Mouse (Mus musculus): ENCODE data around the gene Lrrc27. TPM values are rescaled to one million over a fixed set of nuclear protein-coding genes. Genes with fewer than 3 reads are reported as not detected.
A peak's percentile ranks its signal among the peaks of the same experiment; 100 is the strongest.

Gene Lrrc27
- polyA plus RNA-seq, 1 experiment from 2014 or later: 2.5 TPM

DNA sequence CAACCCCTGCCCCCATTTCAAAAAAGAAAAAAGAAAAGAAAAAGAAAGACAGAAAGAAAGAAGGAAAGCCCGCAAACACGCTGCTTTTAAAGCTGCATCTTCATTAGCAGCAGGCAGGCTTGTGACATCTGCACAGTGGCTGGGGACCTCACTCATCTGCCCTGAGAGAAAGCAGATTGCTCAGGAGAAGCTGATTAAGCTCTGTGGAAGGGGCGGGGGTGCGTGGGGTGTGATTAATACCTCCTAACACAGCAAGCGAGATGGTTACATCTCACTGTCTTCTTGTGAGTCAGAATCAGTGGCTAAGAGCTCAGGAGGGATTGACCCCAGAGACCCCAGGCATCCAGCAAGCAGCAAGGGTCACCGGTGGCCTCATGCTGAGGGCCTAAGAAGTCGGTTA, 64.7 kb downstream of the Lrrc27 start:
- no peak overlapping the region for H3K9ac ChIP-seq (ENCODE audit: low read depth, low read length)
- WGBS: 85% methylated on average over 7 of the region's 7 CpGs

DNA sequence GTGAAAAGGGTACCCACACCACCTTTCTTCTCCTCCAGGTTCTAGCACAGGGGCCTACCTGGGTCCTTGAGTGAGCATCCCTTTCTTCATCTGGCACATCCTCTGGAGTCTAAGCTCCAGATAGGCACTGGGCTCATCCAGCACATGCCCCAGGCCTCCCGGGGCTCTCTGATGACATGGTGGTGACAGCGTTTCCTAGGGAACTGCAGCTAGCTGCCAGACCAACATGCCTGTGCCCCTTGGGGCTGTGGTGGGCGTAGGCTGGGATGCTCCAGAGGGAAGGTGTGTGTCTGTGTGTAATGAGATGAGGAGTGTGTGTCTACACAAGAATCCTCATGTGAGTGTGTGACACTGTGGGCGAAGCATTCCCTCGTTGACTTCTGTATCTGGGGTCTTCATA, 66.8 kb downstream of the Lrrc27 start:
- no peak overlapping the region for H3K9ac ChIP-seq (ENCODE audit: low read depth, low read length)
- no peaks in the 10 kb centered on the region for H3K36me3 ChIP-seq (ENCODE audit: control insufficient read depth, insufficient read depth)
- no peaks in the 10 kb centered on the region for H3K27me3 ChIP-seq (replicated peaks; ENCODE audit: control insufficient read depth, insufficient read depth, low read length)
- no peak overlapping the region for H3K27ac ChIP-seq (ENCODE audit: low read depth, low read length)
- H3K4me1 ChIP-seq (replicated peaks; ENCODE audit: control insufficient read depth, insufficient read depth, low read length): no peaks in the 10 kb centered on the region
- ATAC-seq: no peak
- H3K4me3 ChIP-seq (ENCODE audit: low read depth, low read length): no peak overlapping the region
- no peaks in the 10 kb centered on the region for H3K9me3 ChIP-seq (ENCODE audit: control insufficient read depth)
- no peak for TF ChIP-seq CTCF (IDR thresholded peaks at IDR 0.05; ENCODE audit: low read depth)
- 85% methylated on average over 5 of the region's 5 CpGs for WGBS
- no peak overlapping the region for H3K4me2 ChIP-seq (replicated peaks; ENCODE audit: low read depth)

More for the DNA sequence above, 64.7 kb downstream of the Lrrc27 start:
- no peaks in the 10 kb centered on the region for H3K27me3 ChIP-seq (replicated peaks; ENCODE audit: control insufficient read depth, insufficient read depth, low read length)
- no peak for TF ChIP-seq CTCF (IDR thresholded peaks at IDR 0.05; ENCODE audit: low read depth)
- no peak overlapping the region for H3K4me3 ChIP-seq (ENCODE audit: low read depth, low read length)
- H3K9me3 ChIP-seq (ENCODE audit: control insufficient read depth): no peaks in the 10 kb centered on the region
- H3K36me3 ChIP-seq (ENCODE audit: control insufficient read depth, insufficient read depth): no peaks in the 10 kb centered on the region
- ATAC-seq: no peak
- H3K27ac ChIP-seq (ENCODE audit: low read depth, low read length): no peak overlapping the region
- no peak overlapping the region for H3K4me2 ChIP-seq (replicated peaks; ENCODE audit: low read depth)
- H3K4me1 ChIP-seq (replicated peaks; ENCODE audit: control insufficient read depth, insufficient read depth, low read length): peaks cover 11% of the 10 kb centered on the region

DNA sequence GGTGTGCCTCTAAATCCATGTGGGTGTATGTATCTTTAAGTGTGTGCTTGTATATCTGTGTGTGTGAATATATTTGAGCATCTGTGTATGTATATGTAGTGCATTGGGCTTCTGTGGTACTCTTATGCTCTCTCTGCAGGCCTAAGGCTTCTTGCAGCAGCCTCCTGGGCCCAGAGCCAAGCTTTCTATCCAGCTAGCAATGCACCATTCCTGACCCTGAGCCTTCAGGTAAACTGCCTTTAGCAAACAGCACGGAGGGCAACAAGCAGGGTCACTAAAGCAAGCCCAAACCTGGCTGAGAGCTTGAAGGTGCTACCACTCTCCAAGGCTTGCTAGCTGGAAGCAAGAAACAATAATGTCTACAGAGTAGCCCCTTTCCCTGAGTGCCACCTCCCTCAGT, 67.3 kb downstream of the Lrrc27 start:
- ATAC-seq: no peak
- H3K4me3 ChIP-seq (ENCODE audit: low read depth, low read length): no peak overlapping the region
- no peaks in the 10 kb centered on the region for H3K4me1 ChIP-seq (replicated peaks; ENCODE audit: control insufficient read depth, insufficient read depth, low read length)
- no peak overlapping the region for H3K4me2 ChIP-seq (replicated peaks; ENCODE audit: low read depth)
- H3K9ac ChIP-seq (ENCODE audit: low read depth, low read length): no peak overlapping the region
- no peaks in the 10 kb centered on the region for H3K27me3 ChIP-seq (replicated peaks; ENCODE audit: control insufficient read depth, insufficient read depth, low read length)
- no peak overlapping the region for H3K27ac ChIP-seq (ENCODE audit: low read depth, low read length)
- 59% methylated on average over 1 of the region's 1 CpGs for WGBS
- no peak for TF ChIP-seq CTCF (IDR thresholded peaks at IDR 0.05; ENCODE audit: low read depth)
- H3K9me3 ChIP-seq (ENCODE audit: control insufficient read depth): no peaks in the 10 kb centered on the region
- no peaks in the 10 kb centered on the region for H3K36me3 ChIP-seq (ENCODE audit: control insufficient read depth, insufficient read depth)

DNA sequence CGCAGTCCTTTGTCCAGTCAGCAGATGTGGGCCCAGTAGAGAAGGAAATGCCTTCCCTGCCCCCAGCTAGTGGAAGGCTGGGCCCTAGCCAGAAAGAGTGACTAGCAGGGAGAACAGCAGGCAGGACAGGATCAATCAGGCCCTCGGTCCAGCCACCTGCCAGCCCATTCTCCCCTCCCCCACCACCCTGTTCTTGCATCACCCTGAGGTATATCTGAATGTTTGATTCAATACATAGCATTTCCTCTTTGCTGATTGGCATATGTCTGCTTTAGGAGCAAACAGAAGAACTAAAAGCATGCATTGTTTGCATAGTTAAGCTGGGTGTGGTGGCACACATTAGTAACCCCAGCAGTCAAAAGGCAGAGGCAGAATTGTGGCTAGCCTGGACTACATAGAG, 68.4 kb downstream of the Lrrc27 start:
- H3K36me3 ChIP-seq (ENCODE audit: control insufficient read depth, insufficient read depth): no peaks in the 10 kb centered on the region
- no peak overlapping the region for H3K27ac ChIP-seq (ENCODE audit: low read depth, low read length)
- no peaks in the 10 kb centered on the region for H3K27me3 ChIP-seq (replicated peaks; ENCODE audit: control insufficient read depth, insufficient read depth, low read length)
- no peak for TF ChIP-seq CTCF (IDR thresholded peaks at IDR 0.05; ENCODE audit: low read depth)
- no peak overlapping the region for H3K9ac ChIP-seq (ENCODE audit: low read depth, low read length)
- no peaks in the 10 kb centered on the region for H3K9me3 ChIP-seq (ENCODE audit: control insufficient read depth)
- ATAC-seq: peak; percentile 63
- no peak overlapping the region for H3K4me3 ChIP-seq (ENCODE audit: low read depth, low read length)
- 21% methylated on average over 2 of the region's 2 CpGs for WGBS
- no peak overlapping the region for H3K4me2 ChIP-seq (replicated peaks; ENCODE audit: low read depth)
- H3K4me1 ChIP-seq (replicated peaks; ENCODE audit: control insufficient read depth, insufficient read depth, low read length): 0 out of 2 replicates have a peak, but pooled peaks cover 4% of the 10 kb centered on the region

DNA sequence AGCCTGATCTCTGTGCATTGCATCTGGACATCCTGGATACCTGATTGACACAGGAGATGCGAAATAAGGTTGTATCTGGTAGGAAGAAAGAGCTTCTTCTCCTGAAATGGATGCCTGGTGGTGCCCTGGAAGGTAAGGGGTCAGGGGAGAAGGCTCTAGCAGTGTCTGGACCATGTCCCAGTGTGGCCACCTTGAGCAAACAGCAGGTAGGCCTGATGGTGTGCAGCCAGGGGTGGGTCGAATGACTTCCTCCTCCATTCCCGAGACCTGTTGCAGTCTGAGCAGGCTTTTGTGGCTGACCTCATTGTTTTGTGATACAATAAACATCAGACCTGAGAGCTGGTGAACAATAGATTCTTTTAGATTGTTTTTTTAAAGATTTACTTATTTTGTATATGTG, 69.2 kb downstream of the Lrrc27 start:
- H3K9me3 ChIP-seq (ENCODE audit: control insufficient read depth): no peaks in the 10 kb centered on the region
- TF ChIP-seq CTCF (IDR thresholded peaks at IDR 0.05; ENCODE audit: low read depth): no peak
- WGBS: 73% methylated on average over 3 of the region's 3 CpGs
- H3K9ac ChIP-seq (ENCODE audit: low read depth, low read length): no peak overlapping the region
- H3K27me3 ChIP-seq (replicated peaks; ENCODE audit: control insufficient read depth, insufficient read depth, low read length): no peaks in the 10 kb centered on the region
- no peak overlapping the region for H3K27ac ChIP-seq (ENCODE audit: low read depth, low read length)
- H3K36me3 ChIP-seq (ENCODE audit: control insufficient read depth, insufficient read depth): no peaks in the 10 kb centered on the region
- H3K4me3 ChIP-seq (ENCODE audit: low read depth, low read length): no peak overlapping the region
- 0 out of 2 replicates have a peak, but pooled peaks cover 4% of the 10 kb centered on the region for H3K4me1 ChIP-seq (replicated peaks; ENCODE audit: control insufficient read depth, insufficient read depth, low read length)
- no peak overlapping the region for H3K4me2 ChIP-seq (replicated peaks; ENCODE audit: low read depth)
- no peak for ATAC-seq

DNA sequence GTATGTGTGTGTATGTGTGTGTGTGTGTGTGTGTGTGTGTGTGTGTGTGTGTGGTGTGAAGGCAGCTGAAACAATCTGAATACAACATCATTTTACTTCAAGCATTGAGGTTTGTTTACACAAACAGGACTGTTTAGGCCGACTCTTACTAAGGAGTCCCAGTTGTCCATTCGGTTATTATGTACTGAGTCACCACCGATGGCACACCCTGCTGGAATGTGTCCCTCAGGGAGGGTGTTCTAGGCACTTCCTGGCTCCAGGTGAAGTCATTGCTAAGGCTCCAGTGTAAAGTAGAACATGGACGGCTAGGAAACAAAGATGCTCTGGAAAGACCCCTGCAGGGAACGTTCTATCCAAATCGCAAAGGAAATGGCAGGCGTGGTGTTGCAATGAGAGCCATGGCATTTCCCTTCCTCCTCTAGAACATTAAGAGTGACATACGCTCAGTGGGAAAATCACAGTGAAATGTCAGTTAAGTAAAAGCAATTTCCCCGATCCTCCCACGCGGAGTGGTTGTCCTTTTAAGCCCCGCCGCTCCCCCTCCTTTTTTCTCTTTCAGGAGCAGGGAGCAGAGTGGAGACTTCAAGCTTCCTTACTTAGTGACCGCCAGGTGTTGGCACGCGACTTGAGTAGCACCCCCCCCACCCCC, 72.6 kb downstream of the Lrrc27 start:
- no peaks in the 10 kb centered on the region for H3K36me3 ChIP-seq (ENCODE audit: control insufficient read depth, insufficient read depth)
- WGBS: 66% methylated on average over 16 of the region's 16 CpGs
- H3K27me3 ChIP-seq (replicated peaks; ENCODE audit: control insufficient read depth, insufficient read depth, low read length): no peaks in the 10 kb centered on the region
- no peak for ATAC-seq
- H3K27ac ChIP-seq (ENCODE audit: low read depth, low read length): no peak overlapping the region
- no peak overlapping the region for H3K4me3 ChIP-seq (ENCODE audit: low read depth, low read length)
- no peak for TF ChIP-seq CTCF (IDR thresholded peaks at IDR 0.05; ENCODE audit: low read depth)
- no peak overlapping the region for H3K9ac ChIP-seq (ENCODE audit: low read depth, low read length)
- H3K4me2 ChIP-seq (replicated peaks; ENCODE audit: low read depth): no peak overlapping the region
- 0 out of 2 replicates have a peak, but pooled peaks cover 4% of the 10 kb centered on the region for H3K4me1 ChIP-seq (replicated peaks; ENCODE audit: control insufficient read depth, insufficient read depth, low read length)
- no peaks in the 10 kb centered on the region for H3K9me3 ChIP-seq (ENCODE audit: control insufficient read depth)

Measured in intestine, postnatal 0 days (tissue).